Mouse (Mus musculus) cerebellum, adult (tissue): ENCODE measurements around the gene Fas.

Experiments used
- ATAC-seq: cut with Nextera tagmentation; 2 replicates; pipeline ENCODE4 v1.9.2; 2017; ENCODE audit warnings: mild to moderate bottlenecking, moderate library complexity, mixed read lengths; ENCODE audit not compliant: insufficient number of reproducible peaks, low FRiP score, low TSS enrichment

The Fas gene

DNA sequence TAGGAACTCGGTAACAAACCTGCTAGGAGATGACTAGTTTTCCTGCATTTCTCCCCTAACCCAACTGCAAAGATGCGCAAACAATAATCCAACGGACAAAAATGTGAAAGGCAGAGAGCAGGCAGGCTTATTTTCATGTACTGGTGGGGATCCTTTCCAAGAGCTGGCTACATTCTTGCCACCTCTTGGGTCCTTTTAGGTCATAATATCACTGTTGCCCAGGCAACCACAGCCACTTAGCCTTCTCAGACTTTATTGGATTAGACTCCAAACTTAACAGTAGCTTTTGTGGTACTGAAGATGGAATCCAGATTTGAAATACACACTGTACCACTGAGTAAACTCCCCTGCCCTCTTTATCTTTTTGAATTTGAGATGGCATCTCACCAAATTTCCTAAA lies 12.4 kb upstream of the Fas start:
- ATAC-seq, result no peak

DNA sequence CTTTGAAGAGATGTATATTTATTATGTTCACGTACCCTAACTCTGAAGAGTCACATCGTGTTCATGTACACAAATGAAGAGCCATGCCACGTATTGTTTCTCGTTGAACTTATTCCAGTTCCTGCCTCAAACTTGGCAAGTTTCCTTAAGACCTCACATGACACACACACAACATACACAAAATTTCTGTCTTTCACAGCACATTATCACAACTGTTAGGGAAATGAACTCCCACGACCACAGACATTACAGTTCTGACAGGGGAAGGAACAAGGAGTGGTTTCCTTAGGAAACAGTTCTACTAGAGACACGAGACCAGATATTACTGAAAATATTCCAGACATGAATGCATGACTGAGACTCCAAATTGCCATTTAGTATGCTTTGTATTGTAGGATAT lies 6.9 kb upstream of the Fas start:
- ATAC-seq, result no peak

DNA sequence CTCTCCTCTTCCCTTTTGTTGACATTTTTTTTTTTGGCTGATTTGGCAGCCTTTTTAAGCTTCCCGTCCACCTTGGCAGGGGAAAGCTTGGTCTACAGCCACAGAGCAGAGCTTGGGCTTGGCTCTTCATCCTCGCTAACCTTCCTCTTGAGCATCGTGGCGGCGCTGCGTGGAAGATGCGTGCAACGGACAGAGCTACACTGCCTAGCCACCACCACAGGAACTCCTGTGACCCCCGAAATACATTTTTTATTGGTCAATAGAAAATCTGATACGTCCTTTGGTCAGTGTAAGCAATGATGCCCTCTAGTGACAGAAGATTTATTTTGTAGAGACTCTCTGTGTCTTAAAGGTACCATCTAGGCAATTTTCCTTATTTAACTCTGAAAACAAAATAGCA lies 6.1 kb upstream of the Fas start:
- ATAC-seq, result peak; percentile 79

DNA sequence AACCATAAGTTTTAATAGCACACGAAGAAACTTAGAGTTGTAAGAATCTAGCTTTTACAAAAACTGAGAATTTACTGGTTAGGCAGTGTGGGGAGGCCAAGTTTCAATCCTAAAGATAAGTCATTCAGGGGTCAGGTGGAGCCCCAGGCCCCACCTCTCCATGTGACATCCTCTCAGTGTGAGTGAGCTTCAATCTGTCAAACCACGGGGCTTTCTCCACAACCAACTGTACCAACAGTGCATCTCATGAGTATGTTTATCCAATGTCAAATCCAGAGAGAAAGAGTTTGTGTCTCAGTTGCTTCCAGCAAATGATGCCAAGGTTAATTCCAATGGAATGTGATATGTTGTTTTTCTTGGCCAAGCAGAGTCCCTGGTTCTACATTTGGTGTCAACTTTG lies 5.6 kb upstream of the Fas start:
- no peak for ATAC-seq

DNA sequence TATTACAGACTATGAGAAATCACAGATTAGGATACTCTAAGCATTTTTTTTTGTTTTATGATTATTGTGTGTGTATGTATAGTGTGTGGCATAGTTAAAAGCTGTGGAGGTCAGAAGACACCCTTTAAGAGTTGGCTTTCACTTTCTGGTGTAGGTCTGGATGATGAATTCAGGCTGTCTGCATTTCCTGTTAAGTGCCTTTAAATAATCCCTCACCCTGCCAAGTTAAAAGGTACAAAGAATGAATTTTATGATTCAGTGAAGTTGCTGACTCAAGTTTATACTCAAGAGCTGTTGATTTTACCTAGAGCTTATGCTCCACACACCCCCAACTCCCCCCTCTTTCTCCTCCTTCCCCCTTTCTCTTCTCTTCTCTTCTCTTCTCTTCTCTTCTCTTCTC lies 3.2 kb upstream of the Fas start:
- no peak for ATAC-seq

DNA sequence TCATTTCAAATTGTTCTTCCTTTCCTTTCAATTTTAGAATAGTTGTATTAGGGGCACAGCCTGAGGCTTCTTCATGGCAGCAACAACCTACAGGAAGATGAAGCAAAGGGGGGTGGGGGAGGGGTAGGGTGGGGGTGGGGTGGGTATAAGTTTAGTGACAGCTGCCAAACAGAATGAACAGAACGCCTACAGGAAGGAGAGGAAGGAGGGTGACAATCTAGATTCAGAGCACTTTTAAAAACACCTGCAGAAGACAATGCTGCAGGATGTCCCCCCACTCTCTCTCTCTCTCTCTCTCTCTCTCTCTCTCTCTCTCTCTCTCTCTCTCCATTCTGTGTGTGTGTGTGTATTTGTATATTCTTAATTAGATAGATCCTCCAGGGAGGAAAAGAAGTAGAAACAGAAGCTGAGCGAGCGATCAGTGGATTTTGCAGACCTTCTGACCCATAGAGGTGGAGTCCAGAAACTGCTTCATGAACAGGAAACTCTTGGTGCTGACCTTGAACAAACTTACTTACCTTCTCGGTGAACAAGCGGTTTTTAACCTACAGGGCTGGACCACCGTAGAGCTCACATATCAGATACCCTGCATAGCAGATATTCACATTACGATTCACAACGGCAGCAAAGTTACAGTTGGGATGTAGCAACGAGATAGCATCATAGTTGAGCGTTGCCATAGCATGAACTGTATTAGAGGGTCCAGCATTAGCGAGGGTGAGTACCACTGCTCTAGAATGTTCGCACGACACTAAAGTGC lies 2.6 kb upstream of the Fas start:
- no peak for ATAC-seq

DNA sequence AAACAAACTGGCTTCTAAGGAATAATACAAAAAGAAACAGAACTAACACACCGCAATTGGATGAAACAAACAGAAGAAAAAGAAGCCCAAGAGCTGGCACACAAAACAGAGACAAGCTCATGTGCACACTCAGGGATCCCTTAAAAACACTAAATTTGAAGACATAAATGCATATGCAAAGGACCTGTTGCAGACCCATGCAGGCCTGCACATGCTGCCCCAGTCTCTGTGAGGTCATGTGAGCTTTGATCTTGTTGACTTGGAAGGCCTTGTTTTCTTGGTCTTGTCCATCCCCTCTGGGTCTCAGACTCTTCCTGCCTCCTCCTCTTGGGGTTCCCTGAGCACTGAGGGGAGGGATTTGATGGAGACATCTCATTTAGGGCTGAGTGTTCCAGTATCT lies 1.8 kb upstream of the Fas start:
- ATAC-seq, result no peak

DNA sequence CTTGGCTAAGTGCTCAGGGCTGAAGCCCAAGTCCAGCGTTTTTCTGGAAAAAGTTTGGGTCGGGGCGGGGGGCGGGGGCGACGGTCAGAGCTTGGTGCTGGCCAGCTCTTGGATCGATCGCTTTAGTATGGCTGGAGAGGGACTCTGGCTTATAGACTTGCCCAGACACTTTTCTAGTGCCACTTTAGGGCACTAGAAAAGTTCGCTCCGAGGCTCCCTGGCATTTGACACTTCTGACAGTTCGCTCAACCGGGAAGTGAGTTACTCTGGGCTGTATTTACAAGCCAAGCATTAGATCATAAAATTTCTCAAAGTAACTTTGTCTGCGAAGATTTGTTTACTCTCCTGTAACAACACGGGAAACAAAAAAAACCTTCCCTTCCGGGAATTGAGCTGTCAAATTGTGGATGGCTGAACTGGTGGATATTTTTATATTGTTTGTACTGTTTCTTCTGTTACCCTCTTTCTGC lies 441 bp downstream of the Fas start:
- ATAC-seq, result no peak

DNA sequence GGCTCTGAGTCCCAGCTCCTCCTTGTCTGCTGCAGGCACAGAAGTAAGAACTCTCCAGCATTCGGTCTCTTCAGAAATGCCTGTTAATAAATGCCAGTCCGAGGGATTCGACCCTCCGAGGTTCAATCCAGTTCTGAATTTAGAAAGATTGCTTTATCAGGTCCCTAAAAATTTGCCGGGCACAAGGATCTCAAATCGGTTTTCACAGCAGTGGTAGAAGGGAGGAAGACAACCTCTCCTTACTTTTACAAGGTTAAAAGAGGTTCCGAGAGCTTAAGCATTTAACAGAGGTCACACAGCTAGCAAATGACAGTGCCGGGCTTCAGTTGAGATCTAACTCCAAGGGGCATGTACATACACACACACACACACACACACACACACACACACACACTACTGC lies 913 bp downstream of the Fas start:
- no peak for ATAC-seq

DNA sequence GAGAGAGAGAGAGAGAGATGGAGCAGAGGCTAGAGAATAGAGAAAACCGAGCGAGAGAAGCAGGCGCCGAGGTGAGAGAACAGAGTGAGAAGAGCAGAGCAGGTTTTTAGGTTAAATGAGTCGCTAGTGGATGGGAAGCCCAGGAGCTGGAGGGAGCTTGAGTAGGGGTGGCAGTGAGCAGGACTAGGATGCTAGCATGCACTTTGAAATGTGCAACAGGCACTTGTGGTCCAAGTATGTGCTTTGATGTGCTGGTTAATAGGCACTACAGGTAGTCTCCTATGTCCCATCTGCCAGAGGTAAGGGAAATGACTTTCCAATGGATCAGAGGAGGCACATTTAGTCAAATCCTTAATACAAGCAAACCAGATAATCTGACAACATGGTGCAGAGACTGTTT lies 1.5 kb downstream of the Fas start:
- ATAC-seq, result no peak

DNA sequence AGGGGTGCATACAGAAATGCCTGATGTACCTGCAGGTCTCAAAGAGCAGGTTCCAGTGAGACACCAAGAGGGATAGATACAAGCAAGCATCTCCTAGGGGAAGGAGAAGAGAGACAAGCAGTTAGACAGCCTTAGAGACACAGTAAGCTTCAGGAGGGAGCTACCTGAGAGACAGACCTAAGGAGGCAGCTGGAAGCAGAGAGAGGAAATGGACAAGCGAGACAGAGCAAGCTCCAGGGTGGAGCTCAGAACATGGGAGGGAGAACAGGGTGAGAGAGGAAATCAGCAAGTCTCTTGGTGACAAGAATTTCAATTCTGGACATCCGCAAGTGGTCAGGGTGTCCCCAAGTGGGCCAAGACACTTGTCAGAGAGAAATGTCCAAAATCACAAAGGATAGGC lies 2.2 kb downstream of the Fas start:
- ATAC-seq, result no peak

DNA sequence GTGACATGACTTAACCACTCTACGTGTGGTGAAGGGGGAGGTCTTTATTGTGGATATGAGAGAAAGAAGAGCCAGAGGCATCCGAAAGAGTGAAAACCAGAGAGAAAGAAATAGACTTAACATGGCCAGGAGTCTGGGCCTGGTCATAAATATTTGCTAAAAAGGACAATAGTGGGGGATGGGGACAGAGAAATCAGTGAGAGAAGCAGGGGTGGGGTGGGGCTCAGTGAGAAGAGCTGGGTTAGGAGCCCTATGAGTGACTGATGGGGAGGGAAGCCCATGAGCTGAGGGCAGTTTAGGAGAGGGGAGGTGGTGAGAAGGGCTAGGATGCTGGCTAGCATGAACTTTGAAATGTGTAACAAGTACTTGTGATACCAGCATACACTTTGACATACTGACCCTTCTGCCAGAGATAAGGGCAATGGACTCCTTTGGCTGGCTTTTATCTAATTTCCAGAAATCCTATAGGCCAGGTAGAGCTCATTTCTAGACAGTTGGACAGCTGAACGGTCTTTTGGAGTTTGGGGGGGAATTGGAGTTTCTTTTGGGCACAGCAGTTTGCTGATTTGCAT lies 3.0 kb downstream of the Fas start:
- no peak for ATAC-seq

DNA sequence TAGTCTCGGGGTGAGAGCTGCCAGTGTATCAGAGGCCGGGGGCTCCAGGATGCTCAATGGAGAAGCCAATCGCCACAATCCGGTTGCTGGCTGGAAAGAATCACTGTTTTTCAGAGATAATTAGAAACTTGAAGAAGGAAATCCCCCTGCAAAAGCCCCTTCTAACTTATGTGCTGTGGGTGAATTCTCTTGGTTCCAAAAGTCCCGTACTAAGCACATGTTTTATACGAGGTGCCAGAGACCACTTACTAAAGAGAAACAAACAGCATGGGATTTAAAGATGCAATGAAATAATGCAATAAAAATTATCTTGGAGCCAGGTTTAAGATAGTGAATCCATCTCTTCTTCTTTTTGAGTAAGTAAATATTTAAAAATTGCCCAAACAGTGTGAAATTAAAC lies 5.0 kb downstream of the Fas start:
- ATAC-seq, result no peak

DNA sequence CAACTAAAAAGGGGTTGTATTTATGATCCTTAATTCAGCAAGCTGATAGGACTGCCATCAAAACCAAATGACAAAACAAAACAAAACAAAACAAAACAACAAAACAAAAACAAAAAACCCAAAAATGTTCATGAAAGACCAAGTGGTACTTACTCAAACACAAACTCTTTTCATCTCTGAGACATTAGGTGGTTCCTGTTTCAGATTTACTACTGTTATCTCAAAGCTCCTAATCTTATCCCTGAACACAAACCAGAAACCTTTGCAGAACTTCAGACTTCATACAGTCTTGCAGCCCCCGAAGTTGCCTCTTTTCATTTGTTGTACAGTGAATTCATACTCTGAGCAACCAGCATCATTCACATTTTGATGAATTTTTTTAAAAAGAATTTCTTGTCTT lies 8.1 kb downstream of the Fas start:
- ATAC-seq, result no peak

DNA sequence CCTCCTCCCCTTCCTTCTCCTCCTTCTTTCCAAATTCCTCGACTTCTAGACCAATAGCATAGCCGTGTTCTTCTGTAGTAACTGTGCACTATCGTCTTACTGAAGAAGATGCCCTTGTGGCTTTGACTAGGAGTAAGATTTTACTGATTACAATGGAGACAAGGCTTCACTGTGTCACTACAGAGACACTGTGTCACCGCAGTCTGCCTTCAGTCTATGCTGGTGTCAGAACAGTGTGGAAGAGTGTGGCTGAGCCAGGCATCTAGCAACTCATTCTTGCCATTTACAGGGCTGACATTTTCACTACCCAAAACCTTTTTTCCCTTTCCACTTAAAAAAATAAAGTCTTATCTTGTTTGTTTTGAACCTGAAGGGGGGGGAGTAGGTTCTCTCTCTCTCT lies 8.8 kb downstream of the Fas start:
- ATAC-seq, result no peak

DNA sequence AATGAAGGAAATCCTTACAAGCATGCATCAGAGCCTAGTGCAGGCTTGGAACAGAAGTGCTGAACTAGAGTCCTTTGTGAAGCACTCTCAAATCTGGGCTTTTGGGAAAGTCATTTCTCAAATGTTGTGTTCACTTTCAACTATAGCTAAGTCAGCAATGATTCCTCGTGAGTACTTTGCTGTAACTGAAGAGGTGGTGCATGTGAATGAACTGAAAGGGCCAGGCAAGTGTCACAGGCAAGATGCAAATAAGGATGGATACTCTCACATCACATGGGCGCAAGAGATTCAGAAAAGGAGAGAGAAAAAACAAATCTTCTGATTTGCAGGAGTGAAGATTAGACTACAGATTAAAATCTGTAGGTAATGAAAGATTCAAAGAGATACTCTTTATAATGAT lies 10.0 kb downstream of the Fas start:
- no peak for ATAC-seq

DNA sequence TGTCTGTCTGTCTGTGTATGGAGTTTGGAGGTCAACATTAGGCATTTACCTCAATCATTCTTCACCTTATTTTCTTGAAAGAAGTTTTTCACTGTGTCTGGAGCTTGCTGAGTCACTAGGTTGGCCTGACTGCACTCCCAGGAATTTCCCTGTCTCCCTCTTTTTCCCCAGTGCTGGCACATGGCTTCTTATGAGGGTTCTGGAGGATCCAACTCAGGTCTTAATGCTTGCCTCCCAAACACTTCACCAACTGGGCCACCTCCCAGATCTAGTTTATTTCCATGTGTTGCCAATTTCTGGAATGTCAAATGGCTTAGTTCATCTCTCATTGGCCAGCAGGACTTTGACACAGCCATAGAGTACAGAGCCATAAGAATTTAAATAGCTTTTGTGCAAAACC lies 14.5 kb downstream of the Fas start:
- no peak for ATAC-seq

DNA sequence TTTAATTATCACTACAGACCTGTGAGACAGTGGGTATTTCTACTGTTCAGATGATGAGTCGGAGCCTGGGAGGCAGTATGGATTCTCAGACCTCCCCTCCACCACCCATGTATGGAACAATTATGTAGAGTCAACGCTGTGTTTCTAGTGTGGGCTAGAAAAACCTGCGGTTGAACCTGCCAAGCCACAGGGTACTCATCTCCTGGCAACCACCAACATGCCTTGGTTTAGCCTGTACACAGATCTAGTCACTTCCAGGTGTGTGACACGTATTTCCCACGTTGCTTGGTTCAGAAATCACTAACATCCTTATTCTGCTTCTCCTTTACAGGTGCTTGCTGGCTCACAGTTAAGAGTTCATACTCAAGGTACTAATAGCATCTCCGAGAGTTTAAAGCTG lies 16.3 kb downstream of the Fas start:
- ATAC-seq, result no peak

DNA sequence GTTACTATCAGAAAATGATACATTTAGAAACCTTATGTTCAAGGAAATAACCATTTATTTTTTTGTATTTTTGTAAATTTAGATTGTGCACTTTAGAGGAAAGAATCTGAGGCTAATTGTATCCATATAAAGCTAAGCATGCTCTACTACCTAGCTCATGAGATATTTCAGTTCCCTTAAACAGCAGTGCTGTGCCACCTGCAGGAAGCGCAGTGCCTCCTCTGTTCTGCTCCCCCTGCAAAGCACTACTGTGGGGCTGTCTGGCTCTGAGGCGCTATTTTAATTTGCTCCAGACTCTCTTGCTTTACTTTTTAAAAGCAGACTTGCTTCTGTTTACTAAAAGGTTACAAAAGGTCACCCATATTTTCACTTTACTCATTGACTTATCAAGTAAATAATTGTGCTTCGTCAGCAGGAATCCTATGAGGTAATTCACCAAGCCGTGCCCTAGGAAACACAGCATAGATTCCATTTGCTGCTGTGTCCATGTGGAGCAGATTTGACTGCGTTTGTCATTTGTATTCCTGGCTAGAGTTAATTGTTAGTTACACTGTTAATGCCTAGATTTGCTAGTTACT lies 21.8 kb downstream of the Fas start:
- no peak for ATAC-seq

DNA sequence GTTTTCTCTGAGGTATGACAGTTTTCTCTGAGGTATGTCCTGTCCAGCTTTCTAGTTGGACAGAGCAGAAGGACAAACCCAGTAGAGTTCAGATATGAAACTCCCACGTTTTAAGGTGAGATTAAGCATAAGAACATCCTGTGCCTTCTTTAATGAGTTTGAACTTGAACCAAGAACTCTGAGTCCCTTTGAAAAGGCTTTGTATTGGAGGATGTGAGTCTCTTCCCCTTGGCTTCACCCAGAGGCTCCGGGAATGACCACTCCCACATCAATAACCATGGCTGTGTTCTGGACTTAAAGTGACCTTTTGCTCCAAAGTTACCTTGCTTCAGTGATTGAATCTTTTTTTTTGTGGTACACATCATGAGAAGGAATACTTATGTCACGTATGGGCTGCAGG lies 37.6 kb downstream of the Fas start:
- ATAC-seq, result no peak

DNA sequence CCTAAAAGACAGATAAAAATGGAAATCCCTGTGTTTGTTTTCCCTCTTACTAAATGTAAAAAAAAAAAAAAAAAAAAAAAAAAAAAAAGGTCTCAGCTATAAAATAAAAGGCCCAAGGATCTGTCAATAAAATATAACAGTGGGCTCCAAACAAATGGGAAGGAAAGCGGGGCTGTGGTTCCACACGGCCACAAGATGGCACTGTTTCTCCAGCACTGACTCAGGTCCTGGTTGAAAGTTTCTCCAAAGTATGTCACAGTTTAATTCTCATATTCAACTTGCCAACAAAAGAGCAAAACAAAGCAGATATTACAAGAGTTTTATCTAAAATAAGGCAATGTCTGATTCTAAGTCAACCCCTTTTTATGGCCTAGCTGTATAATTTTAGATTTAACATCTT lies 43.8 kb downstream of the Fas start:
- peak; percentile 64; the same call in 1 of the 2 replicates for ATAC-seq

DNA sequence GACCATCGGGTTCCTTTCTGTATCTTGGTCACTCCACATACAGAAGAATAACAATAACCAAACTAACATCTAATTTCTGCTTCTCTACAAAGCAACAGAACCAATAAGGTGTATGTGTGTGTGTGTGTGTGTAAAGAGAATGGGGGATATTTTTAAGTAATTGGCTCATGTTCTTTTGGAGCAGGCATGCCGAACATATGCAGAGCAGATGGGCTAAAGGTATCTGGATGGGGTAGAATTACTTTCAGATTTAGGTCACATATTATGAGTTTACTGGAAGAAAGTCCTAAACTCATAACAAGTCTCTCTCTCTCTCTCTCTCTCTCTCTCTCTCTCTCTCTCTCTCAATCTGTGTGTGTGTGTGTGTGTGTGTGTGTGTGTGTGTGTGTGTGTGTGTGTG lies 54.2 kb downstream of the Fas start:
- ATAC-seq, result no peak
